Mouse (Mus musculus): ENCODE measurements around the gene Thsd4. TPM values are rescaled to one million over a fixed set of nuclear protein-coding genes. Genes with fewer than 3 reads are reported as not detected.

The Thsd4 gene
- polyA plus RNA-seq, 1 experiment: 1.7 TPM

DNA sequence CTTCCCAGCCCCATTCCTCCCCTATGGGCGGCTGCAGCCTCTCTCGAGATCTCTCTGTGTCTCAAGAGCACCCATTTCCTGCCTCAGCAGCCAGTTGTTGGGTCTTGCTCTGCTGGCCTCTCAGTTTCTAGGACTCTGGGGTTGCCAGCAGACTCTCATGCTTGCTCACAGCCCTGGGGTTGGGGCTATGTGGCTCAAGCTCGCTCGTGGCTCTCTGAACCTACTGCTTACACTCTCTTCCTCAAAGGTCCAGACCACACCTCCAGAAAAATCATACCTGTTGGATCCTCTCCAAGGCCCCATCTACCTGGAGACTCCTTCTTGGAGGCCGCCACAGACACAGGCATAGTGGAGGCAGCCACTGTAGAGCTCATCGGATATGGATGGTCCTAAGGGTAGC lies 572.3 kb downstream of the Thsd4 start:
- H3K36me3 ChIP-seq (ENCODE audit: control insufficient read depth, insufficient read depth): no peaks in the 10 kb centered on the region
- no peaks in the 10 kb centered on the region for H3K79me2 ChIP-seq (ENCODE audit: control insufficient read depth, insufficient read depth)
- H3ac ChIP-seq (ENCODE audit: control insufficient read depth, insufficient read length): no peak overlapping the region
- TF ChIP-seq CEBPB (IDR thresholded peaks at IDR 0.05; ENCODE audit: insufficient read depth, poor library complexity, severe bottlenecking) (no peak), REST (IDR thresholded peaks at IDR 0.05; ENCODE audit: insufficient read depth, insufficient read length) (no peak), MAX (IDR thresholded peaks at IDR 0.05; ENCODE audit: low read depth) (no peak), TCF3 (IDR thresholded peaks at IDR 0.05; ENCODE audit: insufficient read length, low read depth) (no peak), SRF (IDR thresholded peaks at IDR 0.05; ENCODE audit: control insufficient read depth, insufficient read length, low read depth) (no peak), MYOD1 (IDR thresholded peaks at IDR 0.05; ENCODE audit: control insufficient read depth in 1 of 3, insufficient read length in 2 of 3, low read depth in 2 of 3) (no peak), POLR2AphosphoS2 (IDR thresholded peaks at IDR 0.05; ENCODE audit: insufficient read length, low read depth) (no peak)
- H3K27me3 ChIP-seq (ENCODE audit: control insufficient read depth, insufficient read depth, insufficient read length): peaks cover 66% of the 10 kb centered on the region
- no peak overlapping the region for H3K4me3 ChIP-seq
- no peak overlapping the region for H3K4me2 ChIP-seq (ENCODE audit: low read depth)

DNA sequence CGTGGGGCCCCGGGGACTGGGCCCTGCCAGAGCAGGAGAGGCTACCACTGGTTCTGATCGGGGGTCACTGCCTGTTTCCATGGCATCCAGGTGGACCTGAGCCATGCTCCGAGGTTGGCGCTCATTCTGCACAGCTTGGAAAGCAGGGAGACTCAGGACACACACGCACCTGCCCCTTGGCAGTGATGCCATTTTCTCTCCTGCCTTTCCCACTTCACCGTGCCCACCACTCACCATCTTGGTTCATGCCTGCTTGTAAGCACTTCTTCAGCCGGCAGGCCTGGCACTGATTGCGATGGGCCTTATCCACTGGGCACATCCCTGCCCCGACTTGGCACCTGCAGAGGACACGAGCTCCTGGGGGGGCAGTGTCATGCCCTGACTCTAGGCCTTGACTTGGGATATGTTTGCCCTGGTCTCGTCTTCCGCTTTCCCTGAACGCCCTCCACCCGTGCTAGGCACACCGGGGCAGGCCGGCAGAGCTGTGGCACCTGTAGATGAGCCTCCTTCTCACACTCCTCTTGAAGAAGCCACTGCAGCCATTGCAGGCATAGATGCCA lies 573.1 kb downstream of the Thsd4 start:
- H3K27me3 ChIP-seq (ENCODE audit: control insufficient read depth, insufficient read depth, insufficient read length): peaks cover 66% of the 10 kb centered on the region
- TF ChIP-seq POLR2A (IDR thresholded peaks at IDR 0.05; ENCODE audit: insufficient read length, low read depth) (no peak), MYOD1 (IDR thresholded peaks at IDR 0.05; ENCODE audit: control insufficient read depth in 1 of 3, insufficient read length in 2 of 3, low read depth in 2 of 3) (no peak), E2F4 (IDR thresholded peaks at IDR 0.05; ENCODE audit: insufficient read depth) (no peak)
- H3K79me2 ChIP-seq (ENCODE audit: control insufficient read depth, insufficient read depth): no peaks in the 10 kb centered on the region
- H3K4me2 ChIP-seq (ENCODE audit: low read depth): no peak overlapping the region
- H3K36me3 ChIP-seq (ENCODE audit: control insufficient read depth, insufficient read depth): no peaks in the 10 kb centered on the region
- H3ac ChIP-seq (ENCODE audit: control insufficient read depth, insufficient read length): no peak overlapping the region
- H3K4me3 ChIP-seq: no peak overlapping the region

DNA sequence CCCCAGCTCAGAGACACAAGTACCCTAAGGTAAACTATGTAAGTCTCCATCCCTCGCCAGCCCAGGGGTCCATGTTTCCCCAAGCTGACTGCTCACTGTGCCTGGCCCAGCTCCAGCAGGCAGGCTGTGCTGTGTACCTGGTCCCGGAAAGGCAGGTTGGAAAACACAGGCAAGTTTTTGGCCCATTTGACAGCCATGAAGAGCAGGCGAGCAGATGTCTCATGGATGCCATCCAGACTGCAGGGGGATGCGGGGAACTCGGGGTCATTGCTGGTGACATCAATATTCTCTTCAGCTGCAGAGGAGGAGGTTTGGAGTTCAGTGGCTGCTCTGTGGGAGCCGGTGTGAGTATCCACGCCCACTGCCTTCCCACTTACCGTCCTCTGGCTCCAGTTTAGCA lies 573.6 kb downstream of the Thsd4 start:
- TF ChIP-seq POLR2AphosphoS2 (IDR thresholded peaks at IDR 0.05; ENCODE audit: insufficient read length, low read depth): no peak
- no peak for TF ChIP-seq MAX (IDR thresholded peaks at IDR 0.05; ENCODE audit: low read depth)
- Histone ChIP-seq H3K4me3 (no peak overlapping the region), H3ac (ENCODE audit: control insufficient read depth, insufficient read length) (no peak overlapping the region), H3K36me3 (ENCODE audit: control insufficient read depth, insufficient read depth) (no peaks in the 10 kb centered on the region), H3K27me3 (ENCODE audit: control insufficient read depth, insufficient read depth, insufficient read length) (peaks cover 66% of the 10 kb centered on the region), H3K79me2 (ENCODE audit: control insufficient read depth, insufficient read depth) (no peaks in the 10 kb centered on the region), H3K4me2 (ENCODE audit: low read depth) (no peak overlapping the region)

DNA sequence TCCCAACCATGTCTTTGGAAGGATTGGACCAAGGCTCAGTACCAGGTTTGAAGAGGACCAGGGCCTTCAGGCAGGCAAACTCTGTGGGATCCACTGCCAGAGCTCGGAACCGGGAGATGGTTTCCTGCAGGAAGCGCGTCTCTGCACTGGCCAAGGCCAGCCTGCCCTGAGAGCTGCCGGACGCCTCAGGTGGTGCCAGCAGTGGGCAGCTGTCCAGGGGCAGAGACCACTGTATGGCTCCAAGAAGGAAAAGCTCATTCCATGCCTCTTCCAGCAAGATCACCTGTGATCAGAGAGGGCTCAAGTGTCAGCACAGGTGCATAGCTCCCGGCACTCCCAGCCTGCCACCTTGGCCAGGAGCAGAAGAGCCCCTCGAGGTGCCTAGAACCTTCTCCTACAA lies 574.6 kb downstream of the Thsd4 start:
- no peak overlapping the region for H3ac ChIP-seq (ENCODE audit: control insufficient read depth, insufficient read length)
- H3K4me3 ChIP-seq: no peak overlapping the region
- no peaks in the 10 kb centered on the region for H3K79me2 ChIP-seq (ENCODE audit: control insufficient read depth, insufficient read depth)
- no peak for TF ChIP-seq E2F4 (IDR thresholded peaks at IDR 0.05; ENCODE audit: insufficient read depth)
- TF ChIP-seq REST (IDR thresholded peaks at IDR 0.05; ENCODE audit: insufficient read depth, insufficient read length): no peak
- TF ChIP-seq MYOD1 (IDR thresholded peaks at IDR 0.05; ENCODE audit: control insufficient read depth in 1 of 3, insufficient read length in 2 of 3, low read depth in 2 of 3): no peak
- no peak for TF ChIP-seq POLR2A (IDR thresholded peaks at IDR 0.05; ENCODE audit: insufficient read length, low read depth)
- TF ChIP-seq SRF (IDR thresholded peaks at IDR 0.05; ENCODE audit: control insufficient read depth, insufficient read length, low read depth): no peak
- no peaks in the 10 kb centered on the region for H3K36me3 ChIP-seq (ENCODE audit: control insufficient read depth, insufficient read depth)
- H3K27me3 ChIP-seq (ENCODE audit: control insufficient read depth, insufficient read depth, insufficient read length): peaks cover 66% of the 10 kb centered on the region
- no peak overlapping the region for H3K4me2 ChIP-seq (ENCODE audit: low read depth)

DNA sequence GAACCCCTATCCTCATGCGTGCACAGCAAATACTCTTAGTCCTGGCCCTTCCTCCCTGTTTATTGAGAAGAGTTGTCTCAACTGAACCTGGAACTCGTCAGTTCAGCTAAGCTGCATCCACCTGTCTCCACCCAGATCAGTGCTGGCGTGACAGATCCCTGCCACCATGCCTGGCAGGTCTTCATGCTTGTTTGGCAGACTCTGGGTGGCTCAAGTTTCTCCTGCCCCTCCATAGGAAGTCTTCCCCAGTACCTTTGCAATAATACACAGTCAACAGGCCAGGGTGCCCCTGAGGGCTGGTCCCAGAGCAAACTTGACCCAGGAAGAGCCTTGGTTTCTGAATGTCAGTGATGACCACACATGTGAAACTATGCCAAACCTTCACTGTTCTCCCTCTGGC lies 576.6 kb downstream of the Thsd4 start:
- no peak overlapping the region for H3K4me3 ChIP-seq
- no peaks in the 10 kb centered on the region for H3K36me3 ChIP-seq (ENCODE audit: control insufficient read depth, insufficient read depth)
- no peak overlapping the region for H3ac ChIP-seq (ENCODE audit: control insufficient read depth, insufficient read length)
- TF ChIP-seq E2F4 (IDR thresholded peaks at IDR 0.05; ENCODE audit: insufficient read depth): no peak
- no peak for TF ChIP-seq MAX (IDR thresholded peaks at IDR 0.05; ENCODE audit: low read depth)
- TF ChIP-seq MYOG (IDR thresholded peaks at IDR 0.05; ENCODE audit: control insufficient read depth in 1 of 3, insufficient read depth in 1 of 3, insufficient read length in 2 of 3, low read depth in 2 of 3): no peak
- TF ChIP-seq CEBPB (IDR thresholded peaks at IDR 0.05; ENCODE audit: insufficient read depth, poor library complexity, severe bottlenecking): no peak
- no peak for TF ChIP-seq MYOD1 (IDR thresholded peaks at IDR 0.05; ENCODE audit: control insufficient read depth in 1 of 3, insufficient read length in 2 of 3, low read depth in 2 of 3)
- no peak for TF ChIP-seq POLR2A (IDR thresholded peaks at IDR 0.05; ENCODE audit: insufficient read length, low read depth)
- no peak for TF ChIP-seq POLR2AphosphoS2 (IDR thresholded peaks at IDR 0.05; ENCODE audit: insufficient read length, low read depth)
- TF ChIP-seq SRF (IDR thresholded peaks at IDR 0.05; ENCODE audit: control insufficient read depth, insufficient read length, low read depth): no peak
- TF ChIP-seq REST (IDR thresholded peaks at IDR 0.05; ENCODE audit: insufficient read depth, insufficient read length): no peak
- no peak for TF ChIP-seq USF1 (IDR thresholded peaks at IDR 0.05; ENCODE audit: low read depth)
- TF ChIP-seq TCF12 (IDR thresholded peaks at IDR 0.05; ENCODE audit: insufficient read depth, poor library complexity, severe bottlenecking): no peak
- no peaks in the 10 kb centered on the region for H3K79me2 ChIP-seq (ENCODE audit: control insufficient read depth, insufficient read depth)
- peaks cover 53% of the 10 kb centered on the region for H3K27me3 ChIP-seq (ENCODE audit: control insufficient read depth, insufficient read depth, insufficient read length)
- H3K4me2 ChIP-seq (ENCODE audit: low read depth): no peak overlapping the region

DNA sequence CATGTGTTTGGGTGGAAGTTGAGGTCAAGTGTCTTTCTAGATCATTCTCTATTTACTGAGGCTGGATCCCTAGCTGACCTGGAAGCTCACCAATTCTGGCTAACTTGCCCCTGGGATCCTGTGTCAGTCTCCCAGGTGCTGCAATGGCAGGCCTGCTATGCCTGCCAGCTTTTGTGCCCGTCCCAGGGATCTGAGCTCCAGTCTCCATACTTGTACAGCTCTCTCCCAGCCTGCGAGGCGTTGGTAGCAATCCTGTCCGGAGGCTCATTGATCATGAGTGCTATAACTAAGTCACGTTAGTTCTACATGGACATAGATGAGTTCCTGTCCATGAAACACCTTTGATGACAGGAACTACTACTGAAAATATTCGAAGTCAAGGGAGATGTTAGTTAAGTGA lies 578.0 kb downstream of the Thsd4 start:
- H3K27me3 ChIP-seq (ENCODE audit: control insufficient read depth, insufficient read depth, insufficient read length): peaks cover 39% of the 10 kb centered on the region
- no peak overlapping the region for H3K4me2 ChIP-seq (ENCODE audit: low read depth)
- H3K4me3 ChIP-seq: no peak overlapping the region
- no peak overlapping the region for H3ac ChIP-seq (ENCODE audit: control insufficient read depth, insufficient read length)
- H3K79me2 ChIP-seq (ENCODE audit: control insufficient read depth, insufficient read depth): no peaks in the 10 kb centered on the region
- H3K36me3 ChIP-seq (ENCODE audit: control insufficient read depth, insufficient read depth): no peaks in the 10 kb centered on the region
- TF ChIP-seq MYOG (IDR thresholded peaks at IDR 0.05; ENCODE audit: control insufficient read depth in 1 of 3, insufficient read depth in 1 of 3, insufficient read length in 2 of 3, low read depth in 2 of 3): no peak
- TF ChIP-seq POLR2A (IDR thresholded peaks at IDR 0.05; ENCODE audit: insufficient read length, low read depth): no peak
- TF ChIP-seq CEBPB (IDR thresholded peaks at IDR 0.05; ENCODE audit: insufficient read depth, poor library complexity, severe bottlenecking): no peak
- TF ChIP-seq TCF12 (IDR thresholded peaks at IDR 0.05; ENCODE audit: insufficient read depth, poor library complexity, severe bottlenecking): no peak
- TF ChIP-seq MAX (IDR thresholded peaks at IDR 0.05; ENCODE audit: low read depth): no peak
- TF ChIP-seq POLR2AphosphoS2 (IDR thresholded peaks at IDR 0.05; ENCODE audit: insufficient read length, low read depth): no peak
- no peak for TF ChIP-seq TCF3 (IDR thresholded peaks at IDR 0.05; ENCODE audit: insufficient read length, low read depth)
- no peak for TF ChIP-seq MYOD1 (IDR thresholded peaks at IDR 0.05; ENCODE audit: control insufficient read depth in 1 of 3, insufficient read length in 2 of 3, low read depth in 2 of 3)
- no peak for TF ChIP-seq USF1 (IDR thresholded peaks at IDR 0.05; ENCODE audit: low read depth)
- no peak for TF ChIP-seq SRF (IDR thresholded peaks at IDR 0.05; ENCODE audit: control insufficient read depth, insufficient read length, low read depth)
- no peak for TF ChIP-seq REST (IDR thresholded peaks at IDR 0.05; ENCODE audit: insufficient read depth, insufficient read length)
- no peak for TF ChIP-seq E2F4 (IDR thresholded peaks at IDR 0.05; ENCODE audit: insufficient read depth)

All from myocyte (in vitro differentiated cells).